Mouse (Mus musculus): Measurements from ENCODE around the gene Rasgrf1.
"Not testable (repeated sequence)": the region's sequence is repeated elsewhere in the genome, so short reads cannot be mapped to it uniquely, and the experiment has no call there.

Gene Rasgrf1

DNA sequence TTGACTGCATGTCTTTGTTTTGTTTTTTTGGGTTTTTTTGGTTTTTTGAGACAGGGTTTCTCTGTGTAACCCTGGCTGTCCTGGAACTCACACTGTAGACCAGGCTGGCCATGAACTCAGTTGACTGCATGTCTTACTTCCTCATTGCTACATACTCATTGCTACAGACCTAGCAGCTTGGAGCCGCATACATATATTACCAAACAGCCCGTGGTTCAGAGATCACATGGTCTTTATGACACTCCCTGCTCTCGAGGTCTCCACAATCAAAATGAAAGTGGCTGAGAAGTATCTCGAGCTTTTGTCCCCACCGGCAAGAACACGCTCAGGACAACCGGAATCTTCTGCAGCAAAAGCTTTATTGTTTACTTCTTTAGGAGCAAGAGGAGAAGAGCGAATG is 133.2 kb downstream of the Rasgrf1 start:
- not testable (repeated sequence) for DNase-seq

DNA sequence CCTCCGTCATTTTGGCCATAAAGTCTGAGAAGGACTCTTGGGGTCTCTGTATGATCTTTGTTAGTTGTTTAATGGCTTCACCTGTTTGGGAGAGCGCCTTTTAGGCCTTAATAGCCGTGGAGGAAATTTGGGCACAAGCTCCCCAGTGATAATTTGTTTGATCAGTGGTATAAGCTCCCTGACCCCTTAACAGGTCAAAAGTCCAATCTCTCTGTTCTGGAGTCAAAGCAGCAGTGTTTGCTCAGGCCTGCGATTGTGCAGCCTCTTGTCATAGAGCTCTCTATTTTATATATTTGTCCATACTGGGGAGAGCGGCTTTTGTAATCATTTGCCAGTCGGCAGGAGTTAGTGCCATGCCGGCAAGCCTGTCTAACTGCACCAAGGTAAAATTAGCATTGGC is 135.5 kb downstream of the Rasgrf1 start:
- DNase-seq, result no peak

- no peak for DNase-seq
Measured at GRCm38 (mm10) chr9:90047937-90048627, 138.4 kb downstream of the Rasgrf1 start.

DNA sequence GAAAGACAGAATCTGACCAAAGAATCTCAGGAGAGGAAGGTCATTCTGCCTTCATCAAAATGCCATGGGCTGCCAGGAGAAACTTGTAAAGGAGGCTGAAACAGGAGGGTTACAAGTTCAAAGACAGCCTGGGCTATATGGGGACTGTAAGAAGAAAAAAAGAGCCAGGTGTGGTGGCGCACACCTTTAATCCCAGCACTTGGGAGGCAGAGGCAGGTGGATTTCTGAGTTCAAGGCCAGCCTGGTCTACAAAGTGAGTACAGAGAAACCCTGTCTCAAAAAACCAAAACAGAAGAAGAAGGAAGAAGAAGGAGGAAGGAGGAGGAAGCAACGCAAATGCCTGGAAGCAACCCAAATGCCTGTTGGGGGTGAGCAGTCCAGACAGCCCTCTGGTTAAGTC is 144.1 kb downstream of the Rasgrf1 start, which contains the start of gene Ctsh:
Gene Ctsh, plus strand, starts transcription at position 301 of the 400 bp plus-strand sequence.
- no peak for DNase-seq

DNA sequence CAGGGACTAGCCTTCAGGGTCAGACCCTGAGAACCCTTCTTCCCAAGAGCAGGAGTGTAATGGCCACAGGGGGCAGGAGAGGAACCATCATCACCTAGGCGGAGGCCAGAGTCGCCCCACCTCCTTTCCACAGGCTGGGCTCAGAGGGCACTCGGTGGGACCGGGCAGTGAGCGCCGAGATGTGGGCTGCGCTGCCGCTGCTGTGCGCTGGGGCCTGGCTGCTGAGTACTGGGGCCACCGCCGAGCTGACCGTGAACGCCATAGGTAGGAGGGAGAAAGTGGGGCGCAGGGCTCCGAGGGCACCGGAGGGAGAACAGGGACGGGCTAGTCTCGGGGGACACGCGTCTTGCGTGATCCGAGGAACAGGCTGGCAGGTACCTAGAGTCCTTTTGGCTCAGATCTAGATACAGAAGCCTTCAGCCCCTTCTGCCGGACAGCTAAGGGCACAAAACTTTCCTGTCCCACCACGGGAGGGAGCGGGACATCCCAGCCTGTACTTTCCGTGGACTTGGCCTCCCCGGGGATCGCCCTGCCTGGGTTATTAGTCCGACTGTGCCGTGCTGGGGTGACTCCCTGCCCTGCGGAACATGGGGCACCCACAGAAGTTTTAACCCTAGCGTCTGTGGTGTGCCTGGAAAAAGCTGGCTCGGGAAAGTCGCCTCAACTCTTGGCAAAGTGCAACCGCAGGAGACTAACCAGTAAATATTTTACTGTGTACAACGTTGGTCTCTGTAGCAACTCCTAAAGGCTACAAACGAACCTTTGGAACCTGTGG is 144.8 kb downstream of the Rasgrf1 start:
- DNase-seq, result no peak

- no peak for DNase-seq
Measured at GRCm38 (mm10) chr9:90055409-90055808, 145.7 kb downstream of the Rasgrf1 start.

DNA sequence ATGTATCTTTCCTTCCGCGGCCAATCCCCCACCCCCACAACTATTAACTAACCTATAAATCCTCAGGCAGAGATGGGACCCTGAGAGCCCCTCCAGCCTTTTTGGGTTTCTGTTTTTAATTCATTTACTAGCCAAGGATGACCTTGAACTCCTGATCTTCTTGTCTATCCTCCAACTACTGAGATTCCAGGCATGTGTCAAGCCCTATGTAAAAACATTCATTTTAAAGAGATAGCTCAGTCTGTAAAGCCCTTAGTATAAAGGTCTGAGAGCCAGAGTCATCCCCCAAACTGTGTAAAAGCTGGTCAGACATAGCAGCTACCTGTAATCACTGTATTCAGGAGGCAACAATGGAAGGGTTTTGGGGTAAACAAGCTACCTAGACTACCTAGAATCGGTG is 146.2 kb downstream of the Rasgrf1 start:
- DNase-seq, result no peak

- DNase-seq, result no peak
Measured at GRCm38 (mm10) chr9:90056716-90057115, 147.0 kb downstream of the Rasgrf1 start.

DNA sequence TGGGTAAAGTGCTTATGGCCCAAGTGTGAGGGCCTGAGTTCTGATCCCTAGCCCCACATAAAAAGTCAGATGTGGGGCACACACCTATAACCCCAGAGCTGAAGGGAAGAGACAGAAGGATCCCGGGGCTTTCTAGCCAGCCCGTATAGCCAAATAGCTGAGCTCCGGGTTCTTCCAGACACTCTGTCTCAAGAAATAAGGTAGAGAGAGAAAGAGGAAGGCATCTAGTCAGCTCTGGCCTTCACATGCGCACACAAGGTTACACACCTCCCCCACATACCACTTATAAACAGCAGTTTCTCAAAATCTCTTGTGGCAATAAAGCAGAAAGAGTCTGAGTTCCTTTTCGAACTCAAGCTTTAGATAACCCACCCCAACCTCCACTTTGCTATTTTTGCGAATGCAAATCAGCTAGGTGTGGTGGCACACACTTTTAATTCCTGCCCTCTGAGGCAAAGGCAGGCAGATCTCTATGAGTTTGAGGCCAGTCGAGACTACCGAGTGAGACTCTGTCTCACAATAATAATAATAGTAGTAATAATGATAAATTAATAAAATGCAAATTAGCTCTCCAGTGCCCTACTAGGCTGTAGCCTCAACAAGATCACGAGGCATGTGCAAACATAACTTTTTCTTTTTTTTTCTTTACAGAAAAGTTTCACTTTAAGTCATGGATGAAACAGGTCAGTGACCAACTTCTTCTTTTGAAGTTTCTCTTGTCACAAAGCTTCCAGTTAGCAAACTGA is 150.3 kb downstream of the Rasgrf1 start:
- DNase-seq, result no peak

GRCm38 (mm10) chr9:90060574-90060875 is 150.8 kb downstream of the Rasgrf1 start:
- no peak for DNase-seq

- DNase-seq, result not testable (repeated sequence)
Measured at GRCm38 (mm10) chr9:90060932-90061331, 151.2 kb downstream of the Rasgrf1 start.

DNA sequence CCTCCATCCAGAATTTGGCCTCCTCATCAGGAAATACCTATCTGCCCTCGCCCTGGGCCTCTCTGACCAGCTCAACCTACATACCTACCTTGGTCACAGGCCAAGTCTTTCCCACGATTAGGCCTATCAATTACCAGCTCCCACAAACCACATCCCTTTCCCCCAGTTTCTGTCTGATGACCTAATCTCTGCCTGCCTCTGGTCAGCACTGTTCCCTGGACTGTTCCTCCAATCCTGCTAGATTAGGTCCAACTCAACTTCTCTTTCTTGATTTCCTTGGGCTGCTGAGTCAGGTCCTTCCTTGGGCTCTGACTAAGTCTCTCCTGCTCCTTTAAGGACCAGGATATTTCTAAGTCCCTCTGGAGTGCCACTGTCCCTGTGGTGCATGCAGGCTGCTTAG is 157.6 kb downstream of the Rasgrf1 start:
- DNase-seq, result no peak

- DNase-seq, result no peak
Measured at GRCm38 (mm10) chr9:90068786-90069185, 159.1 kb downstream of the Rasgrf1 start.

DNA sequence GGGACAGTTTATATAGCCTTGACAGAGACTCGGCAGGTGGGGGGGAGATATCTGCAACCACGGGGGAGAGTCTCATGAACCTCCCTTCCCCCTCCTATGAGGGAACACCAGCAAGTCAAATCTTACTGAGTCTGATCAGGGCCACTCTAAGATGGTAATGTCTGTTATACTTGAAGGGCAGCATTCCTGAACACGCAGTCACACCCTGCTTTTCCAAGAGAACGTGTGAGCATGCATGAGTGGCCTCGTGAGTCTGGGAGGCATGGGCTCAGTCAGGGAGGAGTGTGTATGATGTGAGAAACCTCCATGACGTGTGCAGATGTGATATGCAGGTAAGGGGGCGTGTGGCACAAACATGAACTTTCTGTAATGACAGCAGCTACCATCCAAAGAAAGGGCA is 159.8 kb downstream of the Rasgrf1 start:
- no peak for DNase-seq

DNA sequence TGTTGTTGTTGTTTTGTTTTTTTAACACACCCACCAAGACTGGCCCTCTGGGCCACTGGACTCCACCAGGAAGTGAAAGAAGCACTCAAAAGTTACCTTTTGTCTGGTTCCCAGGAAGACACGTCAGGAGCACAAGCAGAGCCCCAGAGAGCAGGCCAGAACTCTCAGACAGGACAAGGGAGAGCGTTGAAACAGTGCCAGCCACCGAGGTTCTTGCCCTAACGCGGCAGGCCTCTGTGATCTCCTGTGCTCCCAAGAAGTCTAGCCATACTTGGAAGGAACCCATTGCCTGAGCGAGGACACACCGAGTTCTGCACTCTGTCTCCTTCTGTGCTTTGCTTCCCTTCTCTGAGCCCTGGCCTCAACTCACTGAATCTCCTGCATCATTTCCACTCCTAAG is 160.5 kb downstream of the Rasgrf1 start:
- DNase-seq, result no peak

DNA sequence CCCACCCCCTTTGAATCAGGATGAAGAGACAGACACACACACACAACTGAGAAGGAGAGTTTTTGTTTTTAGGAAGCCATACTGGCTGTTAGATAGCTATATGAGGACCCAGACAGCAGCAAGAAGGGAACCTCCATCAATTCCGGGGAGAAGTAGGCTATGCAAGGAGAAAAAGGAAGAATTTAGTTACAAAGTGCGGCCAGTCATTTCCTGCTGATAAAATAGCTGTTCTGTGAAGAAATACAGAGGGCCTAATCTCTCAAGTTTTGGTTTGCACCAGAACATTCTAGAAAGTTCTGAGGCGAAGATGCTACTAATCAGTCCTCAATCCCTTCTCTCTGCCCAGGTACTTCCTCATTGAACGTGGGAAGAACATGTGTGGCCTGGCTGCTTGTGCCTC is 165.6 kb downstream of the Rasgrf1 start:
- DNase-seq, result no peak

- DNase-seq, result no peak
Measured at GRCm38 (mm10) chr9:90076131-90076530, 166.4 kb downstream of the Rasgrf1 start.

Measured in cerebellum, postnatal 36 days (tissue).